Mouse (Mus musculus): ENCODE results near the gene Gm20388. TPM values are rescaled to one million over a fixed set of nuclear protein-coding genes. Genes with fewer than 3 reads are reported as not detected.

Gm20388 gene
- polyA plus RNA-seq, 1 experiment from 2014 or later = 2.9 TPM

GRCm38 (mm10) chr8:122432443-122433268 lies 2522.0 kb downstream of the Gm20388 start, which contains the start of gene Cyba:
Gene Cyba (minus strand): TSS chr8:122432930.

DNA sequence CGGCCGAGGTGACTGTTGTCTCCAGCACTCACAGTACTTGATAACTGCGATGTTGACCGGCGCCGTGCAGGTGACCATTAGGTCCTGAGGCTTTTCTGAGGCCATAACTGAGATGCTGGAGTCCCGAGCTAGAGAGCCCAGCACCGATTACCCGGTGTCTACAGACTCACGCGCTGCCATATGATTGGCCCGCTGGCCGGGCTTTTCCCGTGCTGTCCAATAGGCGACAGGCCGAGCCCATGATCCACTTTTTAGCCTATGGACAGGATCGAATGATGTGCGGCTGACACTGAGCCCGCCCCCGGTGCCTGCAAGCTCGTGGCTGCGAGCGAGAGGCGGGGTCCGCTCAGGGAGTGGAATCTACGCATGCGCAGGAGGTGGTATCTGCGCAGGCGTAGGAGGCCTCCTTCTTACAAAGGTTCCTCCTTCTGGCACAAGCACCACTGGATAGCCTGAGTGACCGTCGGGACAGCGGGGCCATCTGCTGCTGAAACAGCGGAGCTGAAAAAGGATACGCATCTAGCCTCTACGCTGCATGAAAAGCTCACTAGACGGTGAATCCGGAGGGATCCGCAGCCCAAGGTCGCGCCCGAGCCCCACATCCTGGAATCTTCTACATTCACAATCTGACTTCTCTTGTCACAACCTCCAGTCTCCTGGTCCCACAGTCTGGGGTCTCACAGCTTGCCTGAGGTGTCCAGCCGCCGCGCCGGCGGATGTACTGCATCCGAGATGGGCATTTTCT lies 2532.8 kb downstream of the Gm20388 start, which contains the start of gene Mvd:
TSS of gene Mvd (minus strand) at position 161 of the 745 bp plus-strand sequence.

GRCm38 (mm10) chr8:122460524-122461472 lies 2550.2 kb downstream of the Gm20388 start, which contains the start of gene Snai3:
Gene Snai3 (minus strand): TSS chr8:122460733.

GRCm38 (mm10) chr8:122475580-122476320 lies 2565.1 kb downstream of the Gm20388 start, which contains the start of the genes Rnf166 and Ctu2:
Gene Rnf166 (minus strand): TSS chr8:122476064.
Gene Ctu2 (plus strand): TSS chr8:122476143.

DNA sequence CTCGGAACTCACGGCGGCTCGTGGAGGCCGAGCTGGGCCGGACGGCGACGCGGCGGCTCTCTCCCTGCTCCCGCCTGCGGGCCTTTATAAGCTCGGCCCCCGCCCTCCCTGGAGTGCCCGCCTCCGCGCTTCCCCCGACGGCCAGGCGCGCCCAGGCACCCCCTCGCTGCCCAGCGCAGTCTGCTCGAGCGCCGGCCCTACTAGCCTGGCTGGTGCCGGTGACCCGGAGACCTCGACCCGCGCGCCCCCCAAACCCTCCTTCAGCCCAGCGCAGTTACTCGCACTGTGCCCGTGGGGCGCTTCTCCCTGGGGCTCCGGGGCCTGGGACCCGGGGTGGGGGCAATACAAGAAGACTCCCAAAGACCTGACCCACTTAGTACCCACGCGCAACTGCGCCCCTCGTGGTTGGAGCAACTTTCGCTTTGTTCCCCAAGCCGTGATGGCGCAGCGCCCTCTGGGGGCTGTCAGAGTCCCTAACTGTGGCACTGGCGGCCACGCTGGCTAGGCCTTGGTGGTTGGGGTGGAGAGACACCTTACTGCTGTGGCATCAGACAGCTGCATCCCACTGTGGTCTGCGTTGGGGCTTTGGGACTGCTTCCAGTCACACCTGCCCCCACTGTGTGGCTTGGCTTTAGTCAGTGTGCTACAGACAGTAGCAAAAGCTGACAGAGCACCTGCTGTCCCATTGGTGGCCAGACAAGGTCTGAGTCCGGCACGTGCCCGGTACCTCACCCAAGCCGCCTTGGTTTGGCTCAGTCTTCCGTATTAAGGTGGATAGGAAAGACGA lies 2640.8 kb downstream of the Gm20388 start, which contains the start of gene Piezo1:
TSS of gene Piezo1 (minus strand) at position 65 of the 787 bp plus-strand sequence.

DNA sequence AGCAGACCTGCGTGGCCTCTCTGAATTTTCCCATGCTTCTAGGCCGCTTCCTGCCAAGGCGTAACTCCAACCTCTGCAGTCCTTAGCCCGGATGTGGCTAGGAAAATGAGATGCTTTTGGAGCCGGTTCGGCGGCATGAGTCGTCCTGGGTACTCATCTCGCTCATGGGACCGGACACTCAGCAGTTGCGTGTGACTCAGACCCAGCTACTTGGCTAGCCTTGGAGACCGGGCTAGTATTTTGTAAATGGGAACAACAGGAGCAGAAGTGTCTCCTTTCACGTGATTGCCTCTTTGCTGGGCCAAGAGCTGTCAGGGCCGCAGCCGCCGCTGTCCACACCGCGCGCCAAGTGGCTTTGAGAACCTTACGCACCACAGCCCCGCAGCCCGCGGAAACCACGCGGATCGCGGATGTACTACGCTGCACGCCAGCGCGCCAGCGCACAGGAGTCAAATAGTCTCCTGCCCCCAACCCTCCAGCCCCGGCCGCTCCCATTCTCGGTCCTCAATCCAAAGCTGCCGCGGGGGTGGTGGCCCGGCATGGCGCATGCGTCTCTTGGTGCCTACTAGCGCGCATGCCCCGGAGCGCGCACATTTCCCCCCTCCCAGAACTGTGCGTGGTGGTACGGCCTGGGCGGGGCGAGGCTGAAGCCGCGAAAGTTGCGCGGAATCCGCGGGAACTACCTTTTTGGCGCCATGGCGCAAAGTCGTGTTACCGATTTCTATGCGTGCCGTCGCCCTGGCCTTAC lies 2656.9 kb downstream of the Gm20388 start, which contains the start of gene Cdt1:
TSS of gene Cdt1 (plus strand) at position 655 of the 748 bp plus-strand sequence.

DNA sequence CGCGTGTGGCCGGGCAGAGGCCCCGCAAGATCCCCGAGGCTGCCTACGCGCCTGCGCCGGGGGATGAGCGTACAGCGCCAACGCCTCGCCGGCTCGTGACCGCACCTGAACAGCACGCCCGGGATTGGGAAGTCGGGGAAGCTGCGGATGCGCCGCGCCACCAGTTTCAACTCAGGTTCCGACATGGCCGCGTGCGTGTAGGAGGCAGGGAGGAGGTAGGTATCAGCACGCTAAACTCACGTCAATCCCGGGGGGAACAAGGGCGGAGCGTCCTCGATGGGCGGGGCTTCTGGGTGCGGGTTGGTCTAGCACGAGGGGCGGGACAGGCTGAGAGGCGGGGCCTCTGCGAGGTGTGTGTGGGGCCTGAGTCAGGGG lies 2666.0 kb downstream of the Gm20388 start, which contains the start of gene Aprt:
TSS of gene Aprt (minus strand) at position 262 of the 375 bp plus-strand sequence.

DNA sequence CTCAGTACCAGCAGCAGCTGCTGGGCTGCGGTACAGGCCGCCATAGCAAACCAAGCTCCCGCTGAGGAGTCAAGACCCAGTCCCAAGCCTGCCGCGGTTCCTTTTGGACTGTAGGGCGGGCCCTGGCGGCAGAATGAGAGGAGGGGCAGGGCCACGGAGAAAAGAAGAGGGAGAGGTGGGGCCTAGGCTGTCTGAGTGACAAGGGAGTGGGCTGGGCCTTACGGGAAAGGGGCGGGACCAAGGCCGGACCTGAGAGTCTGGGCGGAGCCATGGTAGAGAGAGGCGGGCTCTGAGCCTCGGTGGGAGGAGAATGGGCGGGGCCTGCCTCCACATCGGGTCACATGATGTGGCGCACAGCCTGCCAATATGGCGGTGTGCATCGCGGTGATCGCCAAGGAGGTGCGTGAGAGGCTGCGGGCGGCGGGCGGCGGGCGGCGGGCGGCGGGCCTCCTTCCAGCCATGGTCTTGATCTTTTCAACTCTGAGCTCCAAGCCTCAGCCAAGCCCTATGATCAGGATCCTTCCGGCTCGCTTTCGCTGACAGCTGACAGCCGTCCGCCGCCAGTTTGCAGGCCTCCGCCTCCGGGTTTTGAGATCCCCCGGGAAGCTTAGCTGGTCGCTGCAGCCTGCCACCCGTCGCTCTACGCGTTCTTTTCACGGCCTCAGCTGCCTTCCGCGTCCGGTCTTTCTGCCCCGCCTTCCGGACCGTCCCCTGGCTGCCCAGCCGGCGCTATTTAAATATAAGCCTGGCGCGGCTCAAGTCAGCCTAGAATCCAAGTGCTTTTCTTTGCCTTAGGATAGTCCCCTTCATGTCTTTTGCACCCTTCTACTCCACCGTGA lies 2700.9 kb downstream of the Gm20388 start, which contains the start of the genes Galns and Trappc2l:
TSS of gene Galns (minus strand) at position 169 of the 839 bp plus-strand sequence.
TSS of gene Trappc2l (plus strand) at position 346 of the 839 bp plus-strand sequence.

DNA sequence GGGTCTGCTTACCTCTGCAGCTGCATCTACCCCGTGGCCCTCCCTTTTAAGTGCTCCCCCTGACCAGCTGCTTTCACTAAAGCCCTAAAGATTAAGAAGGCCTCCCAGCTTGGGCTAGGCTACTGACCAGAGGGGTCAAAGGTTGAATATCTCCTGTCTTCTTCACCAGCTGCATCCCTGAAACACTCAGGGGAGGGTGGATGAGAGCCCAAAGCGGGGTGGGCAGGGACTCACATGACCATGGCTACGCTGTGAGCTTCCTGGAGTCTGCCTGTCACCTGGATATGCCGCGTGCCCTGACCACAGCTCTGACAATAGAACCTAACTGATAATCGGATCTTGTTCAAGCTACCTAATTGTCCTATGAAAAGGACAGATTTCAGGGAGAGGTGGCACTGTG lies 2712.1 kb downstream of the Gm20388 start, which contains the start of gene Pabpn1l:
TSS of gene Pabpn1l (minus strand) at position 13 of the 400 bp plus-strand sequence.

GRCm38 (mm10) chr8:122699005-122699492 lies 2788.4 kb downstream of the Gm20388 start, which contains the start of gene Cbfa2t3:
Gene Cbfa2t3 (minus strand): TSS chr8:122699109.

DNA sequence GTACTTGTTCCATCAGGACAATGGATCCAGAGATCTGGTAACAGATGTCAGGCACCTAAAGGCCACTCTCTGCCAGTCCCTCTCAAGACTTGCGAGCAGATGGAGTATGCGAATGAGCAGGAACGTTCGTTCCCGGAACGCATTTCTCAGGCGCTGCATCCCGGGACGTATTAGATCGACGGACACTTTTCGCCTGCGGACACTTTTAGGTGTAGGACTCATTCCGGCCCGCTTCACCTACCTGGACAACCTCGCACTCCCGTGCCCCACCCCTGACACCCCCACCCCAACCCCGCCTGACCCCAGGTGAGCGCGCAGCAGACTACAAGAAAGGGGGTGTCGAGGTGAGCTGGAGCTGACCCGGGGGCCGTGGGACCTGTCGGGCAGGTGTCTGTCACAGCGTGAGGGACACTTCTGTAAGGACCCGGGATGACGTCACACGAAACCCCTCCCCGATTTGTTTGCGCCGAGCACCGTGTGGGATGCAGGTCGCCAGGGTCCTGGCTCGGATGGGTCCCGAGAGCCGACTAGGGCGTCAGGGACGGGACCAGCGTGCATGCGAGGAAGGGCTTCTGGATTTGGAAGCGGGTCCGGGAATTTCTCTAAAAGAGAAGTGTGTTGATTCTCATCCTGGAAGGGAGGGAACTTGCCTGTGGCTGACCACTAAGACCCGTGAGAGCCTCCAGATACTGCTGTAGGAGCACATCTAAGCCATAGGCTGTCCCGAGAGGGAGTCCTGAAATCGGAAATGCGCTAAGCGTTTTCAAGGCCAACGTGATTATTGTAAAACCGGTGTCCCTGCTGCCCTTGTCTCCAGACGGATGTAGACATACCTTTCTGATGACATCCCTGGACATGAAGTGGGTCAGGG lies 2864.9 kb downstream of the Gm20388 start, which contains the start of gene Acsf3:
TSS of gene Acsf3 (plus strand) at position 202 of the 871 bp plus-strand sequence.

DNA sequence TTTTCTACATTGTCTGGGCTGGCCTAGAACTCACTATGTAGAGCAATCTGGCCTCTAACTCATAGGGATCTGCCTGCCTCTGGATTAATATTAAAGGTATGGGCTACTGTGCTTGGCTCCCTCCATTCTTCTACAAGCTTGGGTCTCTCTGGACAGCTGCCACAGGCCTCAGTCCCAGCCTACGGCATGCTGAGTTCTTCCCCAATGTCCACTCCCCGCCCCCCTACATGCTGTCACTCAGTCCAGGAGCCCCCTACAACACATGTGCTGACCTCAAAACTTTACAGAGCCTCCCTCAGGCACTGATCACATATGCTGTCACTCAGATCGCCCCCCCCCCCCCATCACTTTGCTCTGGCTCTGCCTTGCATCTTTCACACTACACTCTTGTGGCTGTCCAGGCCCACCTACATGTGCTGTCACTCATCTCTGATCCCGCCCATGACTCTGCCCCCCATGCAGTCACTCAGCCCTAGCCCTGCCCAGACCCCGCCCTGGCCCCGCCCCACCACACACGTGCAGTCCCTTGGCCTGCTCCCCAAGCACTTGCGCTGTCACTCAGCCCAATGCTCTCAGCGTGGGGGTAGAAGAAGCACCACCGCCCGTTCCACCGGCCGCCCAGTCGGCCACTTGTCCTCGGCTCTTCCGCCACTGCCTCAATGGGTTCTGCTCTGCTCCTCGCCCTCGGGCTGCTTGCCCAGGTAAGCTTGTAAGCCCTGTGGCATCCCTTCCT lies 2937.4 kb downstream of the Gm20388 start, which contains the start of gene Cdh15:
TSS of gene Cdh15 (plus strand) at position 138 of the 733 bp plus-strand sequence.

GRCm38 (mm10) chr8:123042158-123042973 lies 3131.7 kb downstream of the Gm20388 start, which contains the start of gene Ankrd11:
Gene Ankrd11 (minus strand): TSS chr8:123042277.

GRCm38 (mm10) chr8:123062721-123063120 lies 3152.1 kb downstream of the Gm20388 start, which contains the start of gene Spg7:
Gene Spg7 (plus strand): TSS chr8:123062942.

